Mouse (Mus musculus): ENCODE data around the gene C1qtnf1. TPM values are rescaled to one million over a fixed set of nuclear protein-coding genes. Genes with fewer than 3 reads are reported as not detected.

C1qtnf1 gene
- polyA plus RNA-seq, 2 experiments = 12.4 to 12.5 TPM

DNA sequence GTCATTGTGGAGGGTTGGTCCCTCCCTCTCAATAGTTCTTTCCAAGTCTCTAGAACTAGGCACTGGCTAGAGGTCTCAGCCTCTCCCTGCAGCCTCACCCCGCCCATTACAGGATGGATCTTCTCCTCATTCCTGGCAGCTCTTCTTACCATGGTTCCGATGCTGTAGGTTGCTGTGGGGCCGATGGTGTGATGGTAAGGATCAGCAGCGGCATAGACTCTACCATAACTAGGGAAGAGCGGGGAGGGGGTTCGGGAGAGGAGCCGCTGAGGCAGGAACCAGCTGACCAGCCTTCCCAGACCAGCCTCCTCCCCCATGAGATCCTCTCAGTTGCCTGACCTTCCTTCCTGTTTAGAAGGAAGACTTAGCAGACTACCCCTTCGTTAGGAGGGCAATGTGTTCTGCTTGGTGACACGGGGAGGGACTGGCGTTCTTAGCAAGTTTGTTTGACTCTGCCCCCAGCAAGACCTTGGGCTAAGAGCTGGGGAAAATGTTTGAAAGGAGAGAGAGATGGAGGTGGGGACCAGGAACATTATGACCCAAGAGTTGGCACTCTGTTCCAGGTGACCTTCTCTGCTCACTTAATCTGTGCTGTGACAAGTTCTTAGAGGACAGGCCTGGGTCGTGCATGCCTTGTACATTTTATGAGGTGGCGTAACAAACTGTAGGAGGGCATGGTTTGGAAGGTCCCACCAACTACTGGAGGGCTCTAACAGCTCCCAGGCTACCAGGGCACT lies 66.2 kb downstream of the C1qtnf1 start:
- 76% methylated on average over 12 of the region's 12 CpGs for WGBS
- DNase-seq (ENCODE audit: low spot score) (no peak), ATAC-seq (ENCODE audit: low FRiP score, low read depth) (no peak)
- Histone ChIP-seq H3K4me1 (ENCODE audit: control insufficient read depth, insufficient read depth, low read length) (peaks cover 5% of the 10 kb centered on the region; the same call in 1 of the 2 replicates), H3K27me3 (ENCODE audit: control insufficient read depth, insufficient read depth, low read length) (no peaks in the 10 kb centered on the region), H3K9me3 (ENCODE audit: control insufficient read depth, low read length) (no peaks in the 10 kb centered on the region), H3K9ac (ENCODE audit: low read depth, low read length, severe bottlenecking) (no peak overlapping the region), H3K4me2 (replicated peaks; ENCODE audit: low read depth, low read length, severe bottlenecking) (no peak overlapping the region), H3K36me3 (ENCODE audit: control insufficient read depth, insufficient read depth, low read length) (no peaks in the 10 kb centered on the region), H3K27ac (replicated peaks; ENCODE audit: low read depth, low read length) (no peak overlapping the region), H3K4me3 (replicated peaks; ENCODE audit: low read length) (no peak overlapping the region)
- TF ChIP-seq POLR2A (IDR thresholded peaks at IDR 0.05; ENCODE audit: borderline replicate concordance, extremely low read depth, insufficient read depth, insufficient read length) = no peak

DNA sequence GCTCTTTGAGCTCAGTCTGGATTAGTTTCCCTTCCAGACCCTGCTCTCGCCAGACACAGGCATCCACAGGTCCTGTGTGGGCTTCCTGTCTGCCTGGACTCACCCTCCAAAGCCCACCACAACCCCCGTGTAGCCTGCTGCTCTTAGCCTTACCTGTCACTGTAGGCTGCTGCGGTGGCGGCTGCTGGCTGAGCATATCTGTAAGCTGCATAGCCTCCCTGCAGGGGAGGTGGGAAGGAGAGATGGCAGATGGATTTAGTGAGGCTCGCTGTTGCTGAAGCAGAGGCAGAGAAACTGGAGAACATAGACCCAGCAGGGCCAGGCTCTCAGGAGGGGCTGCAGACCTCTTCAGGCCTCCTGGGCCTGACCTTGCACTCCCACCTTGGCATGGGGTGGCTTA lies 67.1 kb downstream of the C1qtnf1 start:
- no peak overlapping the region for H3K27ac ChIP-seq (replicated peaks; ENCODE audit: low read depth, low read length)
- no peak overlapping the region for H3K4me2 ChIP-seq (replicated peaks; ENCODE audit: low read depth, low read length, severe bottlenecking)
- no peaks in the 10 kb centered on the region for H3K36me3 ChIP-seq (ENCODE audit: control insufficient read depth, insufficient read depth, low read length)
- H3K9me3 ChIP-seq (ENCODE audit: control insufficient read depth, low read length) = no peaks in the 10 kb centered on the region
- ATAC-seq (ENCODE audit: low FRiP score, low read depth) (no peak), DNase-seq (ENCODE audit: low spot score) (no peak)
- H3K9ac ChIP-seq (ENCODE audit: low read depth, low read length, severe bottlenecking) = no peak overlapping the region
- no peaks in the 10 kb centered on the region for H3K27me3 ChIP-seq (ENCODE audit: control insufficient read depth, insufficient read depth, low read length)
- WGBS = 26% methylated on average over 5 of the region's 5 CpGs
- peaks cover 5% of the 10 kb centered on the region; the same call in 1 of the 2 replicates for H3K4me1 ChIP-seq (ENCODE audit: control insufficient read depth, insufficient read depth, low read length)
- no peak for TF ChIP-seq POLR2A (IDR thresholded peaks at IDR 0.05; ENCODE audit: borderline replicate concordance, extremely low read depth, insufficient read depth, insufficient read length)
- no peak overlapping the region for H3K4me3 ChIP-seq (replicated peaks; ENCODE audit: low read length)

DNA sequence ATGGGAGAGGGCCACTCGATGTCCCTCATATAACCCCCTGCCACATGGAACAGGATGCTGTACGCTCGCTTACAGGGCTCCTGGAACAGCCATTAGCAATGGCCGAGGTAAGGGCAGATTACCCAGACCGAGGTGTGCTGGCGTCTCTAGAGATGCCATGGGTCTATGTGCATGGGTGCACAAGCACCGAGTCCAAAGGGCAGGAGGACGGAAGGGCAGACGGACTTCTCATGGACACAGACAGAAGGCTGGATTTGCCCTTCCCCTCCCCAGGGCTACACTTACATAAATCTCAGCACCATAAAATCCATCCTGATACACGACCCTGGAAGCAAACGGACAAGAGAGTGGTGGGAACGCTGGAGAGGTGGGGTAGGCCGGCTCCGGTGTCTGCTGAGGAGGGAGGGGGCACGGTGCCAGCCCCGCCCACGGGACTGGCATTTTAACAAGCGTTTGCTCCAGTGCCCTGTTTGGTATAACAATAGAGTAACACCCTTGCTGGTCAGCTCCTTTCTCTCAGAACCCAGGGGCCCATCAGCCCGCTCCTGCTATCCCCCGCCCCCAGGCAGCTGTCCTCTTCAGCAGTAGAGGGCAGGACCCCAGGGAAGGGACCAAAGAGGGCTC lies 68.2 kb downstream of the C1qtnf1 start:
- no peak overlapping the region for H3K4me3 ChIP-seq (replicated peaks; ENCODE audit: low read length)
- DNase-seq (ENCODE audit: low spot score) (no peak), ATAC-seq (ENCODE audit: low FRiP score, low read depth) (no peak)
- H3K9me3 ChIP-seq (ENCODE audit: control insufficient read depth, low read length) = no peaks in the 10 kb centered on the region
- H3K27me3 ChIP-seq (ENCODE audit: control insufficient read depth, insufficient read depth, low read length) = no peaks in the 10 kb centered on the region
- no peaks in the 10 kb centered on the region for H3K36me3 ChIP-seq (ENCODE audit: control insufficient read depth, insufficient read depth, low read length)
- H3K4me1 ChIP-seq (ENCODE audit: control insufficient read depth, insufficient read depth, low read length) = no peaks in the 10 kb centered on the region; the same call in 1 of the 2 replicates
- H3K27ac ChIP-seq (replicated peaks; ENCODE audit: low read depth, low read length) = no peak overlapping the region
- 44% methylated on average over 18 of the region's 20 CpGs for WGBS
- no peak for TF ChIP-seq POLR2A (IDR thresholded peaks at IDR 0.05; ENCODE audit: borderline replicate concordance, extremely low read depth, insufficient read depth, insufficient read length)
- no peak overlapping the region for H3K9ac ChIP-seq (ENCODE audit: low read depth, low read length, severe bottlenecking)
- H3K4me2 ChIP-seq (replicated peaks; ENCODE audit: low read depth, low read length, severe bottlenecking) = no peak overlapping the region

Other genes starting within 250 kb of the C1qtnf1 start
- 22.3 and 22.4 TPM in 2 replicates for gene Cyth1, start 179.6 kb upstream of the C1qtnf1 start, polyA plus RNA-seq (2012; rRNA removed)
- 13.1 and 13.5 TPM in 2 replicates for gene Cyth1, start 179.6 kb upstream of the C1qtnf1 start, polyA plus RNA-seq (2014; fragmentation: Nextera tagmentation; extraction: Ambion mirVana)
- 24.3 and 29.7 TPM in 2 replicates for gene Usp36, start 138.0 kb upstream of the C1qtnf1 start, polyA plus RNA-seq (2012; rRNA removed)
- gene Usp36, start 138.0 kb upstream of the C1qtnf1 start, polyA plus RNA-seq (2014; fragmentation: Nextera tagmentation; extraction: Ambion mirVana) = 17.7 and 19.5 TPM in 2 replicates
- gene Cep295nl, start 85.7 kb upstream of the C1qtnf1 start, polyA plus RNA-seq (2012; rRNA removed) = 0.69 and 0.85 TPM in 2 replicates
- 1.3 and 1.6 TPM in 2 replicates for gene Cep295nl, start 85.7 kb upstream of the C1qtnf1 start, polyA plus RNA-seq (2014; fragmentation: Nextera tagmentation; extraction: Ambion mirVana)
- gene Timp2, start 72.5 kb upstream of the C1qtnf1 start, polyA plus RNA-seq (2012; rRNA removed) = 175 and 202 TPM in 2 replicates
- 202 and 223 TPM in 2 replicates for gene Timp2, start 72.5 kb upstream of the C1qtnf1 start, polyA plus RNA-seq (2014; fragmentation: Nextera tagmentation; extraction: Ambion mirVana)
- 13.7 and 19.7 TPM in 2 replicates for gene Lgals3bp, start 26.1 kb upstream of the C1qtnf1 start, polyA plus RNA-seq (2012; rRNA removed)
- 8.2 and 8.7 TPM in 2 replicates for gene Lgals3bp, start 26.1 kb upstream of the C1qtnf1 start, polyA plus RNA-seq (2014; fragmentation: Nextera tagmentation; extraction: Ambion mirVana)
- gene Cant1, start 9.1 kb upstream of the C1qtnf1 start, polyA plus RNA-seq (2012; rRNA removed) = 47.7 and 61.8 TPM in 2 replicates
- gene Cant1, start 9.1 kb upstream of the C1qtnf1 start, polyA plus RNA-seq (2014; fragmentation: Nextera tagmentation; extraction: Ambion mirVana) = 29.3 and 35.3 TPM in 2 replicates
- gene Engase, start 48.6 kb downstream of the C1qtnf1 start, polyA plus RNA-seq (2012; rRNA removed) = 7.9 and 9.6 TPM in 2 replicates
- 4.5 and 7.9 TPM in 2 replicates for gene Engase, start 48.6 kb downstream of the C1qtnf1 start, polyA plus RNA-seq (2014; fragmentation: Nextera tagmentation; extraction: Ambion mirVana)

Measured in limb, embryonic 14.5 days (tissue).